Mouse (Mus musculus) intestine, embryonic 14.5 days (tissue): Measurements from ENCODE around the gene Aph1c. TPM values are rescaled to one million over a fixed set of nuclear protein-coding genes. Genes with fewer than 3 reads are reported as not detected.
"Not testable (repeated sequence)": the region's sequence is repeated elsewhere in the genome, so short reads cannot be mapped to it uniquely, and the experiment has no call there.

ENCODE experiments used
- ATAC-seq: fragments of 200-750 bp; cut with Nextera tagmentation; replicated peaks from 2 replicates; pipeline ENCODE4 v1.8.0; 2017; ENCODE audit warnings: low read depth, moderate number of reproducible peaks, moderate TSS enrichment, moderate library complexity; ENCODE audit not compliant: low FRiP score, low TSS enrichment
- DNase-seq: peaks from one replicate; pipeline ENCODE4 v3.0.0-alpha.2; 2018; ENCODE audit warnings: low spot score
- H3K27ac ChIP-seq: fragments of 300-500 bp; sonication (generic); 2 replicates; pipeline ENCODE4 v1.5.1; 2014; ENCODE audit warnings: low read depth, mild to moderate bottlenecking, control low read depth
- H3K27me3 ChIP-seq: fragments of 300-500 bp; sonication (generic); replicated peaks from 2 replicates; pipeline ENCODE4 v1.6.1; 2014; ENCODE audit warnings: low read length, control low read depth; ENCODE audit not compliant: control insufficient read depth, insufficient read depth
- H3K36me3 ChIP-seq: fragments of 300-500 bp; sonication (generic); 2 replicates; pipeline ENCODE4 v1.6.1; 2014; ENCODE audit warnings: low read length, control low read depth; ENCODE audit not compliant: control insufficient read depth, insufficient read depth
- H3K4me1 ChIP-seq: fragments of 300-500 bp; sonication (generic); replicated peaks from 2 replicates; pipeline ENCODE4 v1.6.1; 2014; ENCODE audit warnings: low read length, control low read depth, mixed read lengths; ENCODE audit not compliant: control insufficient read depth, insufficient read depth
- H3K4me2 ChIP-seq: fragments of 300-500 bp; sonication (generic); 2 replicates; pipeline ENCODE4 v1.6.1; 2014; ENCODE audit warnings: low read length
- H3K4me3 ChIP-seq: fragments of 300-500 bp; sonication (generic); 2 replicates; pipeline ENCODE4 v1.5.1; 2014; ENCODE audit warnings: low read depth, low read length, control low read depth, mixed read lengths
- H3K9ac ChIP-seq: fragments of 300-500 bp; sonication (generic); 2 replicates; pipeline ENCODE4 v1.6.1; 2014; ENCODE audit warnings: mild to moderate bottlenecking, low read length
- H3K9me3 ChIP-seq: fragments of 300-500 bp; sonication (generic); 2 replicates; pipeline ENCODE4 v1.6.1; 2016; ENCODE audit warnings: low read length, control low read depth; ENCODE audit not compliant: control insufficient read depth
- WGBS: fragments of 180-500 bp; shearing (Covaris S2); extraction: QIAGEN DNeasy Blood & Tissue Kit; methylation state at CpG from one replicate; pipeline ENCODE4 v1.1.7; 2014; 5-methylcytosine and 5-hydroxymethylcytosine counted together
- polyA plus RNA-seq: library from polyadenylated mRNA; unstranded; fragments of >200 nt; fragmentation: Nextera tagmentation; extraction: Ambion mirVana; gene quantifications from 2 replicates; pipeline ENCODE4 v1.2.1, GENCODE M21; 2014

The Aph1c gene
- polyA plus RNA-seq, 1 experiment from 2014 or later: 3.0 TPM

DNA sequence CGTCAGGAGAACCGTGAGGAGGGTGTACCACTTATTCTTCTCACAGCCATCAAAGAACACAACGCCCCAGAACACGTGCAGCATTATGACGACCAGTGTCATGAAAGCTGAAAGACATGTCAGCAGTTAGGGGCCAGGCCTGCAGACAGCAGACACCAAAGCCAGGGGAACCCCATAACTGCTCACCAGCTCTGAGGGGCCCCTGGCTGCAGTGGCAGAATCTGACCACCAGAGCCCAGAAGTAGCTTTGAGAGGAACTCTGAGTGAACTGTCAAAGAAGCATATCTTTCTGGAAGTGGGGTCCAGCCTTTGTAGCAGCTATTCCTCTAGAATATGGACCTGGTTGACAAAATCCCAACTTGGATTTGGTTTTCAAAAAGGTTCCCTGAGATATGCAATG lies 12.3 kb downstream of the Aph1c start:
- DNase-seq: not testable (repeated sequence)
- WGBS: no CpG with 5 or more reads among the region's 5 CpGs

DNA sequence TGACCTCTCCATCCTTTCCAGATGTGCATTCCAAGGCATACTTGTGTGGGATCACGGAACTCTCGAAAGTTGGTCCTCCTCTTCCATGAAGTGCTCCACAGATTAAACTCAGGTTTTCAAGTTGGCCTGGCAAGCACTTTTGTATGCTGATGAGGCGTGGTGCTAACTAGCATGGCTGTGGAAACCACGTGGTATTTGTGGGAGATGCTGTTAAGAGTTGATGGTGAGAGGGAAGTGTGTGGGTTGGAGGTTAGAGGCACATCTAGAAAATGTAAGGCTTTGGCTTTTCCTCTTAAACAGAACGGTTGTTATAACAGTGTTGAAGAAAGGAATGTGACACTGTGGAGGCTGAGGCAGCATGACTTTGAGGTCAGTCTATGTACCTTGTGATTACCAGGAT lies 13.5 kb downstream of the Aph1c start:
- Histone ChIP-seq H3K9me3 (no peaks in the 10 kb centered on the region), H3K4me3 (no peak overlapping the region), H3K27ac (no peak overlapping the region), H3K9ac (no peak overlapping the region), H3K4me1 (no peaks in the 10 kb centered on the region), H3K36me3 (no peaks in the 10 kb centered on the region), H3K27me3 (no peaks in the 10 kb centered on the region), H3K4me2 (no peak overlapping the region)
- 78% methylated on average over 5 of the region's 5 CpGs for WGBS
- ATAC-seq: no peak
- no peak for DNase-seq

More for the DNA sequence above, 12.3 kb downstream of the Aph1c start:
- not testable (repeated sequence) for H3K4me1 ChIP-seq, H3K4me2 ChIP-seq, H3K9ac ChIP-seq, ATAC-seq, H3K27ac ChIP-seq, H3K27me3 ChIP-seq, H3K9me3 ChIP-seq, H3K4me3 ChIP-seq, H3K36me3 ChIP-seq

DNA sequence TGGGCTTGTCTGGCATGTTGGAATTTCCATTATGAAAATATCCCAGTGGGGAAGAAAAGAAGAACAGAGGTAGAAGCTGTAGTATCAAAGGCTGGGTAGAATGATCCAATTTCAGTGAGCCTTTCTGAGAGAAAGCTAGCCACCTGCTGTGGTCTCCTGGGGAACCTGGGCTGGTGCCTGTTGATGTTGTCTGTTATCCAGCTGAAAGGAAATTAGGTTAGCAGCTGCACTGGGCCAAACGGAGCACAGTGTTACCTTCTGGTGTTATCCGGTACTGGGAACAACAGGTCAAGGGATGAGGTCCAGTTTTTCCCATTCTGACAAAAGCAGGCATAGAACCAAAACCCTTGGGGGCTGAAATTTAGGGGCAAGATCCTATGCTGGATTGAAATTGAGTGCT lies 21.1 kb downstream of the Aph1c start:
- no peaks in the 10 kb centered on the region for H3K9me3 ChIP-seq
- DNase-seq: no peak
- H3K9ac ChIP-seq: no peak overlapping the region
- H3K4me1 ChIP-seq: no peaks in the 10 kb centered on the region
- H3K27ac ChIP-seq: no peak overlapping the region
- no peak overlapping the region for H3K4me3 ChIP-seq
- H3K4me2 ChIP-seq: no peak overlapping the region
- no peaks in the 10 kb centered on the region for H3K36me3 ChIP-seq
- no peaks in the 10 kb centered on the region for H3K27me3 ChIP-seq
- 29% methylated on average over 2 of the region's 2 CpGs for WGBS
- no peak for ATAC-seq

DNA sequence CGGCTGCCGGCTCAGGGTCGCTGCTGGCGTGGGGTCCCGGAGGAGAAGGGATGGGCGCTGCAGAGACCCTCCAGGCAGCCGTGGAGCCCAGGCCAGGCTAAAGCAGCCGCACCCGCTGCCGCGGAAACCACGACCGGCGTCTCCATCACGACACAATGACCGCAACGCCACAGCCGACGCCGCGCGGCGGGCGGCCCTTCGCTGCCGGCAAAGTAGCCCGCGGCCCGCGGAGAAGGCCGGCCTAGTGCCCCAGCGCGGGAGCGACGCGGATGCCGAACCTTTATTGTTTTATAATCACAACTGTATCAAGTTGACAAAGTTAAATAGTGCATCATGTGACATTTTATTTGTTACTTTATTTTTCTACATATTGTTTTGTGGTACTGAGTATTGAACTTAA lies 28.6 kb downstream of the Aph1c start:
- not testable (repeated sequence) for ATAC-seq, H3K27ac ChIP-seq, H3K9ac ChIP-seq, H3K4me1 ChIP-seq, H3K36me3 ChIP-seq, H3K9me3 ChIP-seq
- Histone ChIP-seq H3K4me2 (peak overlapping the region; percentile 49), H3K4me3 (peak overlapping the region; percentile 26), H3K27me3 (peaks cover 15% of the 10 kb centered on the region)
- peak; percentile 67 for DNase-seq
- 7% methylated on average over 28 of the region's 37 CpGs for WGBS

DNA sequence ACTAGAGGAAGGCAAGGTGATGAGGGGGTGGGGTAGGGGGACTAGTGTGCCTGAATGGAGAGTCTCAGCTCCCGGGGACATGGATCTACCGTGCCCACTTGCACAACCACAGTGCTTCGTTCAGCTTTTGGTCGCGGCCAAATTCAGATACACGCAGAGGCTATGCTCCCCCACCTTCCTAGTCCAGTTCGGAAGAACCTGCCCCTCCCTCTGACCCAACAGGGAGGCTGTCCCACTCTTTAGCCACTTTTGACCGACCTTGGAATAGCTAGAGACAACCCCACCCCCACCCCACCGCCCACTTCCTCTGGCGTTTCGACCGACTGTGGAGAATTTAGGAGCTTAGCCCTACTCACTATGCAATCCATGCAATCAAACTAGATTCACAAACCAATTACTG lies 32.6 kb downstream of the Aph1c start:
- Histone ChIP-seq H3K4me1 (no peaks in the 10 kb centered on the region), H3K4me2 (no peak overlapping the region), H3K27me3 (peaks cover 7% of the 10 kb centered on the region), H3K36me3 (no peaks in the 10 kb centered on the region), H3K27ac (no peak overlapping the region), H3K9ac (no peak overlapping the region), H3K9me3 (no peaks in the 10 kb centered on the region), H3K4me3 (no peak overlapping the region)
- no peak for DNase-seq
- WGBS: 47% methylated on average over 12 of the region's 12 CpGs
- no peak for ATAC-seq

DNA sequence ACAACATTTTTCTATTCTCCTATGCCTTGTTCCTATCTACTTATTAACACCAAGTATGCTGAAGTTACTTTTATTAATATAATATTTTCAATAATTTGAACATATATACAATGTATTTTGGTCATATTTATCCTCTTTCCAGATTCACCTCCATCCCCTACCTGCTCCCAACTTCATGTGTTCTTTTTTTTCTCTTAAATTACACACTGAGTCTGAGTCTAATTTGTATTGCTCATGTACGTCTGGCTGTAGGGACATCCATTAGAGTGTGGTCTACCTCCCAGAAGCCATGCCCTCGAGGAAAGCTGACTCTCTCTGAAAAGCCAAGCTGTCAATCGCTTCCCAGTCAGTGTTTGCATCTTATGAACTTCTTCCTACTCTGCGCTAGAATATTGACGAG lies 37.8 kb downstream of the Aph1c start, which contains the start of gene Gm10647:
Gene Gm10647, plus strand, starts transcription at position 301 of the 400 bp plus-strand sequence.
- Histone ChIP-seq H3K9me3 (no peaks in the 10 kb centered on the region), H3K4me2 (peak within 1 kb of the TSS; percentile 53), H3K36me3 (no peaks in the 10 kb centered on the region), H3K4me3 (peak within 1 kb of the TSS; percentile 67), H3K4me1 (peaks cover 7% of the 10 kb centered on the region; the same call in 1 of the 2 replicates), H3K27ac (peak within 1 kb of the TSS; percentile 92), H3K9ac (peak within 1 kb of the TSS; percentile 73), H3K27me3 (no peaks in the 10 kb centered on the region)
- DNase-seq: no peak
- WGBS: 79% methylated on average over 5 of the region's 5 CpGs
- ATAC-seq: no peak

DNA sequence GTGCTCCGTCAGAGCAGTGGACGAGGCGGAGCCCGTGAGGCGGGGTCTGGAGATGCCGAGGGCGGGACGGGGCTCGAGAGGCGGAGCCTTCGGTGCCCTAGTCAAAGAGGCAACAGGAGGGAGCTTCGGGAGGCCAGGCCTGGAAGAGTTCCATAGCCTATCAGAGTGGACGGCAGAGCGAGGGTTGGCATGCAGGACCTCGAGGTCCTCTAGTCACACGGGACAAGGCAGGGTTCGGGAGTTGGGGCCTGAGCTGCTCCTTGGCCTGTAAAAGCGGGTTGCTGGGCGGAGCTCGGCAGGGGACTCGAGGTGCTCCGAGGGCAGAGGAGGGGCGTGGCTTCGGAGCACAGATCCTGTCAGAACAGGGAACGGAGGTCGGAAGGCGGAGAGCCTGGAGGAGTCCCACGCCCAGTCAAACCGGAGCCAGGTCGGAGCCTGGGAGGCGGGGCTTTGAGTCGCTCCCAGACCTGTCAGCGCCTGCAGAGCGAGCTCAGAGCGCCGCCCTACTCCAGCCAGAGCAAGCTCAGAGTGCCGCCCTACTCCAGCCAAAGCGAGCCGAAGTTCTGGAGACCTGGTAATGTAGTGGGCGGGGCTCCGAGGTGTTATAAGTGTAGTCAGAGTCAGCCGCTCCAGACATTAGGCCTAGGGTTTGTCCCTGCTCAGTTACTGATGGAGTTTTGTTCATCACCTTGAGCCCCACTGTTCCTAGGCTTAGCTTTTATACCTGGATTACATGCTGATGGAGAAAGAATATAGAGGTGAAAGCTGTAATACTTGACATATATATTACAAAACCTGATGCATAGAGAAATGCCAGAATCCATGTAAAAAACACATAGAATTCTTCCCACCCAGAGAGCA lies 38.8 kb downstream of the Aph1c start, which contains the start of gene Aph1b:
Gene Aph1b, minus strand, starts transcription at position 27 of the 861 bp plus-strand sequence.
- peak; percentile 99 for DNase-seq
- peak; percentile 99 for ATAC-seq
- Histone ChIP-seq H3K4me3 (peak within 1 kb of the TSS; percentile 67), H3K36me3 (no peaks in the 10 kb centered on the region), H3K9ac (peak within 1 kb of the TSS; percentile 73), H3K27me3 (no peaks in the 10 kb centered on the region), H3K4me1 (peaks cover 7% of the 10 kb centered on the region; the same call in 1 of the 2 replicates), H3K4me2 (peak within 1 kb of the TSS; percentile 53), H3K9me3 (no peaks in the 10 kb centered on the region), H3K27ac (peak within 1 kb of the TSS; percentile 92)
- under 1% methylated on average over 42 of the region's 42 CpGs for WGBS

DNA sequence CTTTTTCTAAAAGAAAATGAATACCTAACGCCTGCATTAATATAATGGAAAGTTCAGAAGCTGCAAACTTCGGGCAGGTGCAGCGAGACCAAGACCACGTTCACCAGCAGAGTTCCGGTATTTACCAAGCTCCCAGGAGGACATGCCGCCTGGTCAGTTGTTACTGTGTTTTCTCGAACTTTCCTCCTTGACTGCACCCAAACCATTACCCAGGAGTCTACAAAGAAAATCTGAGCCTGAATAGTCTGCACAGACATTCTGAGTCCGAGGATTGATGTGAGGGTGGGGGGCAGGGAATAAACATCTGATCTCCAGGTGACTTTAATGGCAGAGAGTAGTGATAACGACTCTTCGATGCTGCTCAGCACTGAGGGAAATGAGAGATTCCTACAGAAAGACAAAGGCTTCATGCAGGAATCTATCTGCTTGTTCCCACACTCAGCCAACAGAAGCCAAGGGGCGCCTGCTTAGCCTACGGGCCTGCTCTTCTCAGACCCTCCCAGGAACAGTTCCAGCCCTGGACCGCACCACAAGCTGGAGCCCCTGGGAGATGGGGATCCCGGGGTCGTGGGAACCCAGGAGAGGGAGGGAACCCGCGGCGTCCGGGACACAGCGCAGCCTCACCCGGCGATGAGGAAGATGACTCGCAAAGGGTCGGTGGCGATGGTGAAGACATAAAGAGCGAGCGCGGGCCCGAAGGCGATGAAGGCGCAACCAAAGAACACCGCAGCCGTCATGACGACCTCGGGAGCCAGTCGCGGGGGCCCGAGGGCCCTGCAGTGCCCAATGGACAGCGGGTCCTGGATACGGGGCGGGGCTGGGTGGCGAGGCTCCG lies 39.7 kb downstream of the Aph1c start:
- H3K36me3 ChIP-seq: peaks cover 5% of the 10 kb centered on the region; the same call in 1 of the 2 replicates
- DNase-seq: no peak
- no peaks in the 10 kb centered on the region for H3K27me3 ChIP-seq
- 2% methylated on average over 43 of the region's 43 CpGs for WGBS
- peak overlapping the region; percentile 92 for H3K27ac ChIP-seq
- peak overlapping the region; percentile 53 for H3K4me2 ChIP-seq
- ATAC-seq: peak; percentile 38
- peaks cover 7% of the 10 kb centered on the region; the same call in 1 of the 2 replicates for H3K4me1 ChIP-seq
- H3K9me3 ChIP-seq: no peaks in the 10 kb centered on the region
- peak overlapping the region; percentile 73 for H3K9ac ChIP-seq
- peak overlapping the region; percentile 67 for H3K4me3 ChIP-seq
